Mouse (Mus musculus): ENCODE data around the gene Glycam1. TPM values are rescaled to one million over a fixed set of nuclear protein-coding genes. Genes with fewer than 3 reads are reported as not detected.

Gene Glycam1
- polyA plus RNA-seq, 1 experiment from 2014 or later: not detected

DNA sequence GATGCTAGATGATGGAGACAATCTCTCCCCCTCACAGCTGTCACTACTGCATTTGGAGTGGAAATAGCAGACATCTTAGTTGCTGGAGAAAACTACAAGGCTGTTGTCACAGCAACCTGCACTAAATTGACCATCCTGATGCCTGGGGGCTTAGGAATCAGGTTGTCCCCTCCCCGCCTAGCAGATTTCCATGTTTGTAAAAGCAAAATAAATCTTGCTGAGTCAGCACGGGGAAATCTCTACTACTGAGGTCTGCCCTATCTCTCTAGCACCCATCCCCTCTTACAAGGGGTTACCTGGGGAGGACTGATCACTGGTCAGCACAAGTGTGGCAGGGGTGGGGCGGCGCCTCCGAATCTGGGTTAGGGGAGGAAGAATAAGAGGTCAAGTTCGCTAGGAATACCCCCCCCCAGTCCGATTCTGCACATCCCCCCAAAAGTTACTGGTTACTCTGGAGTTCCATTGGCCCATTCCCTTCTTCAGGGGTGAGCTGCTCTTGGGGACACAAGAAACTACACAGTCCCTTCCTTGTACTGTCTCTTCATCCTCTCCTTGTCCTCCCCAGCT lies 30.7 kb downstream of the Glycam1 start:
- Histone ChIP-seq H3K9ac (ENCODE audit: low read depth, low read length) (no peak overlapping the region), H3K27me3 (replicated peaks; ENCODE audit: control insufficient read depth, insufficient read depth, low read length) (peaks cover 13% of the 10 kb centered on the region), H3K4me1 (ENCODE audit: control insufficient read depth, insufficient read depth, low read length) (peaks cover 4% of the 10 kb centered on the region), H3K9me3 (ENCODE audit: control insufficient read depth, low read length) (no peaks in the 10 kb centered on the region), H3K4me3 (ENCODE audit: low read depth, low read length) (no peak overlapping the region), H3K4me2 (ENCODE audit: low read depth, low read length) (no peak overlapping the region), H3K27ac (replicated peaks; ENCODE audit: low read depth, low read length) (no peak overlapping the region), H3K36me3 (ENCODE audit: control insufficient read depth, insufficient read depth, low read length) (no peaks in the 10 kb centered on the region)
- 79% methylated on average over 7 of the region's 7 CpGs for WGBS
- ATAC-seq (ENCODE audit: low read depth): no peak
- no peak for DNase-seq (ENCODE audit: low spot score)

DNA sequence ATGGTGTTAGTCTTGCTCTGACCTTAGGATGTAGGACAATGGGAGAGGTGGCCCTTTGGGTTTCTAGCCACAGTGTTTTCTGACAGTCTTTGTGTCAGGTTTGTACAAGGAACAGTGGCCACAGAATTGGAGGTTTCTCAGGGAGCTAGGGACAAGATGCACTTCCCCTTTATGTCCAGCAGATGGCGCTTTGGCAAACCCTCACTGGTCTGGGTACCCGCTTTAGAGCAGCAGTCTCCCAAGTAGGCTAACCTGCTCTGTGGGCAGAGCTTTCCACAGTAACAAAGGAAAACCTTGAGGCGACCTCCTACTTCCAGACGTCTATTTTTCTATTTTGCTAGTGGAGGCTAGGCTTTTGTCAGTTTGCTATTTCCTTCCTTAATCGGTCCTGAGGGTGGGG lies 34.5 kb downstream of the Glycam1 start:
- H3K27me3 ChIP-seq (replicated peaks; ENCODE audit: control insufficient read depth, insufficient read depth, low read length): no peaks in the 10 kb centered on the region; the same call in 1 of the 2 replicates
- no peaks in the 10 kb centered on the region for H3K9me3 ChIP-seq (ENCODE audit: control insufficient read depth, low read length)
- no peak overlapping the region for H3K27ac ChIP-seq (replicated peaks; ENCODE audit: low read depth, low read length)
- H3K9ac ChIP-seq (ENCODE audit: low read depth, low read length): no peak overlapping the region
- no peak overlapping the region for H3K4me2 ChIP-seq (ENCODE audit: low read depth, low read length)
- H3K4me3 ChIP-seq (ENCODE audit: low read depth, low read length): no peak overlapping the region
- no peaks in the 10 kb centered on the region for H3K4me1 ChIP-seq (ENCODE audit: control insufficient read depth, insufficient read depth, low read length)
- WGBS: 7% methylated on average over 5 of the region's 5 CpGs
- ATAC-seq (ENCODE audit: low read depth) (peak; percentile 72), DNase-seq (ENCODE audit: low spot score) (peak; percentile 62)
- H3K36me3 ChIP-seq (ENCODE audit: control insufficient read depth, insufficient read depth, low read length): no peaks in the 10 kb centered on the region

DNA sequence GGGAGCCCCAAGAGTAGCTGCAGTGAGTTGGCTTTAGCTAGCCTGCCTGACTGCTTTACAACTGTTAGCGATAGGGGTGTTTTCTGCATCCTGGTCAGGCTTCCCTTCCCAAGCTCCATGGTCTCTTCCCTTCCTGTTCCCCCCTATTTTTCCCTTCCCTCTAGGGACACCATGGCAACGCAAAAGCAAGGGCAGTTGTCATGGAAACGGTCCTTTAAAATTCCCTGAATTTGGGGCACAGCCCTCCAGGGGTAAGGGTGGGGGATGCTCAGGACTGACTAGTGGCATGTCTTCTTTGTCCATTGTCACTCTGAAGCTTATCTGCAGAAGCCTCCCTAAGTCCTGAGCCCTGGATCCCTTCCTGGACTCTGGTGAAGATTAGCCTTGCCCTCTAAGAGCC lies 41.7 kb downstream of the Glycam1 start:
- Histone ChIP-seq H3K9me3 (ENCODE audit: control insufficient read depth, low read length) (no peaks in the 10 kb centered on the region), H3K9ac (ENCODE audit: low read depth, low read length) (no peak overlapping the region), H3K4me1 (ENCODE audit: control insufficient read depth, insufficient read depth, low read length) (peaks cover 17% of the 10 kb centered on the region), H3K4me3 (ENCODE audit: low read depth, low read length) (no peak overlapping the region), H3K4me2 (ENCODE audit: low read depth, low read length) (no peak overlapping the region), H3K27ac (replicated peaks; ENCODE audit: low read depth, low read length) (no peak overlapping the region), H3K27me3 (replicated peaks; ENCODE audit: control insufficient read depth, insufficient read depth, low read length) (no peaks in the 10 kb centered on the region), H3K36me3 (ENCODE audit: control insufficient read depth, insufficient read depth, low read length) (0 out of 2 replicates have a peak, but pooled peaks cover 3% of the 10 kb centered on the region)
- 52% methylated on average over 3 of the region's 3 CpGs for WGBS
- ATAC-seq (ENCODE audit: low read depth) (no peak), DNase-seq (ENCODE audit: low spot score) (no peak)

DNA sequence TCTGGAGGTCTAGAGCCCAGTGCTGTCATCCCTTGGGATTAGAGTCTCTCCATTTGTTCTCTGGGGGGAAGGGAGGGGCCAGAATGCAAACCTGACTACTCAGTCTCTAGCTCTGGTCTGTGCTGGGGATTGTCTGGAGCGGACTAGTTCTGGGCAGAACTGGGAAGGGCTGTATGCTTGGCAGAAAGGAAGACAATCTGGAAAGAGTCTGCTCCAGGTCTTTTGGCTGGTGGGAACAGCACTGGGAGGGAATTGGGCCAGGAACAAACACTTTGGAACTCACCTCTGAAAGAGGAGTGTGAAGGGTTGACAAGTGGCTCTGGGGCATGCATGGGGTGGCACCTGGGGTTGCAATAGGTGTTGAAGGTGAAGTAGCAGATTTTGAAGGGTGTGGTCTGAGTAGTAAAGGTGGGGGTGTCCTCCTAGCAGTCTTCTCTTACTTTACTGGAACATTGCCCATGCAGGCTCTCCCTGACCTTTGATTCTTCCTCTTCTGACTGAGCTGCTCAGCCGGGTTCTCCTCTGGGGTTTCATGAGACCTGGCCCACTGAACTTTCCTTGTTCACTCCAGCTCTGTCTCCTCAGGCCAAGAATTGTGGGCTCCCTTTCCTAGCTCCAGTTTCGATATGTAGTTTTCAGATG lies 42.3 kb downstream of the Glycam1 start:
- Histone ChIP-seq H3K9ac (ENCODE audit: low read depth, low read length) (no peak overlapping the region), H3K36me3 (ENCODE audit: control insufficient read depth, insufficient read depth, low read length) (0 out of 2 replicates have a peak, but pooled peaks cover 3% of the 10 kb centered on the region), H3K27me3 (replicated peaks; ENCODE audit: control insufficient read depth, insufficient read depth, low read length) (no peaks in the 10 kb centered on the region), H3K4me1 (ENCODE audit: control insufficient read depth, insufficient read depth, low read length) (peaks cover 17% of the 10 kb centered on the region), H3K9me3 (ENCODE audit: control insufficient read depth, low read length) (no peaks in the 10 kb centered on the region), H3K4me3 (ENCODE audit: low read depth, low read length) (no peak overlapping the region), H3K27ac (replicated peaks; ENCODE audit: low read depth, low read length) (no peak overlapping the region), H3K4me2 (ENCODE audit: low read depth, low read length) (no peak overlapping the region)
- 63% methylated on average over 3 of the region's 3 CpGs for WGBS
- ATAC-seq (ENCODE audit: low read depth) (no peak), DNase-seq (ENCODE audit: low spot score) (no peak)

DNA sequence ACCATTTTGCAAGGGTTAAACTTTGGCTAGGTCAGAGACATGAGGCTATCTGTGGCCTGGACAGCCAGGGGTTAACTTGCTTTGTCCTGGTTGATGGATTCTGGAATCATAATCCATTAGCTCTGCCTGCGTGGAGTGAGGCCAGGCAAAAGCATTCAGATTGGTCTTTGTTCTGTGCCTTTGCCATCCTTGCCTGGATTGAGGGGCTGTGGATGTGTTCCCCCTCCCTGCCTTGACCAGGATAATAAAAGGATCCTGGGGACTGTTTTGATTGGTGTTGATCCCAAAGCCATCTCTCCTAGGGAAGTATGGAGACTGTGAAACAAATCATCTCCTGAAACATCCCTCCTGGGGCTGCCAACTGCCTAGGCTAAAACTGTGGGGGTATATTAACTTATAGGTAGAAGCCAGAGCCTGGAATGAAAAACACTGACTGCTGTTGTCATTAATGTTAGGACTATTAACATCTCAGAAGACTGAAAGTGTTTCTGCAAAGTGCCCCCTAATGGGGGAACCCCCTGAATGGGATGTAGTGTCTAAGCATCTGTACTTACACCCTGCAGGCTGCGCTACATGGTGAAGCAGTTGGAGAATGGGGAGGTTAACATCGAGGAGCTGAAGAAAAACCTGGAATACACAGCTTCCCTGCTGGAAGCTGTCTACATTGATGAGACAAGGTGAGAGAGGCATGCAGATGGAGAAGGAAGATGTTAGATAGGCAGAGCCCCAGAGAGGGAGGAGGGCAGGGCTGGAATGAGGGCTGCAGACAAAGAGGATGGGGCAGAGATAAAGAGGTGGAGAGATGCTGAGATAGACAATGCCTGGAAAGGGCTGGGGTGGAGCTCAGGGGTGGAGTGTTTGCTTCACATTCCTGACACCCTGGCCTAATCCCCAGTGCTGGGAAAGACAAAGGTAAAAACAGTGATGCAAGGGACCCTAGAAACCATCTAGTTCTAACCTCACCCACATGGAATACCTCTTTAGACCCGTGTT lies 45.2 kb downstream of the Glycam1 start:
- Histone ChIP-seq H3K27me3 (replicated peaks; ENCODE audit: control insufficient read depth, insufficient read depth, low read length) (no peaks in the 10 kb centered on the region), H3K36me3 (ENCODE audit: control insufficient read depth, insufficient read depth, low read length) (no peaks in the 10 kb centered on the region), H3K4me3 (ENCODE audit: low read depth, low read length) (no peak overlapping the region), H3K27ac (replicated peaks; ENCODE audit: low read depth, low read length) (peak overlapping the region; percentile 40; the same call in 1 of the 2 replicates), H3K9me3 (ENCODE audit: control insufficient read depth, low read length) (no peaks in the 10 kb centered on the region), H3K9ac (ENCODE audit: low read depth, low read length) (no peak overlapping the region), H3K4me2 (ENCODE audit: low read depth, low read length) (no peak overlapping the region), H3K4me1 (ENCODE audit: control insufficient read depth, insufficient read depth, low read length) (peaks cover 24% of the 10 kb centered on the region)
- ATAC-seq (ENCODE audit: low read depth) (peak; percentile 67; the same call in 1 of the 2 replicates), DNase-seq (ENCODE audit: low spot score) (peak; percentile 56)
- 23% methylated on average over 4 of the region's 4 CpGs for WGBS

DNA sequence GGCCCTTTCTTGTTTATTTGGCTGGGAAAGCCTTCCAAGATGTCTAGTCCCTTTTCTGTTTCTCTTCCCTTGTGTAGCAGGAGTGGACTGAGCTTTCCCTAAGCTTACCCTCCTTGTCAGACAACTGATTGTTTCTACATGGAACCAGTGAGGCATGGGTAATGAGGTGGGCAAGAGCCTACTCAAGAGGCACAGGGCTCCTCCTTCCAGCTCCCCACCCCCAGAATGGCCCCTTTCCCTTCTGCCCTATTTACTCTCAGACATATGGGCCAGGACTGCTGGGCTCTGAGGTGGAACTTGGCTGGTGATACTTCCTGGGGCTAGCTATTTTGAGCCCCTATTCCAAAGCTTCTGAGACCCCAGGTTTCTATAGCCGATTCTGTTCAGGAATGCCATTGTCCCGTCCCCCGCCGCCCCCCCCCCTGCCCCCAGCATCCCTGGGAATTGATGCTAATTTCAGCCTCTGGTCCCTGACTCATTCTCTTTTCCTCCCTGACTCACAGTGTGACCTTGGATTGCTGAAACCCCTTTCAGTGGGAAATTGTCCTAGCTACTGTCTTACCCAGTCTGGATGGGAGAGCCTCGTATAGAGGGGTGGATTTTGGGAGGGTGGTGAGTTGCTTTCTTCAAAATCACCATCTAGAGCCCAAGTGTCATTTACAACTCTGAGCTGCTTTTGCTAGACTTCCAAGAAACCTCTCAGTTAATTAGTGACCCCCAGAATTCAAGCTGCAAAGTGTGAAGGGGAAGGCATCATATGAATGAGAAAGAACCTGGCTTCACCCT lies 46.1 kb downstream of the Glycam1 start:
- Histone ChIP-seq H3K27me3 (replicated peaks; ENCODE audit: control insufficient read depth, insufficient read depth, low read length) (no peaks in the 10 kb centered on the region), H3K4me3 (ENCODE audit: low read depth, low read length) (no peak overlapping the region), H3K9ac (ENCODE audit: low read depth, low read length) (no peak overlapping the region), H3K36me3 (ENCODE audit: control insufficient read depth, insufficient read depth, low read length) (no peaks in the 10 kb centered on the region), H3K9me3 (ENCODE audit: control insufficient read depth, low read length) (no peaks in the 10 kb centered on the region), H3K4me1 (ENCODE audit: control insufficient read depth, insufficient read depth, low read length) (peaks cover 27% of the 10 kb centered on the region), H3K4me2 (ENCODE audit: low read depth, low read length) (no peak overlapping the region), H3K27ac (replicated peaks; ENCODE audit: low read depth, low read length) (peak overlapping the region; percentile 63; the same call in 1 of the 2 replicates)
- WGBS: 13% methylated on average over 4 of the region's 5 CpGs
- ATAC-seq (ENCODE audit: low read depth): peak; percentile 48; the same call in 1 of the 2 replicates
- DNase-seq (ENCODE audit: low spot score): peak; percentile 68

DNA sequence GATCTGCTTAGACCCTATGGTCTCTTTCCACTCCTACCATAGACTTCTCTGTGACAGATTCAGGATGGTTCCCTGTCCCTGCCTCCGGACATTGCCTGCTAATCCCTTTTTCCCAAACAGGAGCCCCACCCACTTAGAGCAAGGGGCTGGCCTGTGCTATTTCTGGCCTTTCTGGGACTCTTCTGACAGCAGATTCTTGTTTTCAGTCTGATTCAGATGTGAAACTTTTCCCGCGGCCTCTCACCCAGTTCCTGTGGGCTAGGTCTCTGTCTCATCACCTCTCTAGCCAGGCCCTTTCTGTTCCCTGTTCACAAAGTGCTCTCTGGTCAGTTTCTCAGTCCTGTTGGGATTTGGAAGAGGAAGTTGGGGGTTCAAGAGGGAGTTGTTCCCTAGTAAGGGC lies 50.0 kb downstream of the Glycam1 start:
- Histone ChIP-seq H3K9me3 (ENCODE audit: control insufficient read depth, low read length) (no peaks in the 10 kb centered on the region), H3K4me3 (ENCODE audit: low read depth, low read length) (0 out of 2 replicates have a peak overlapping the region, but pooled peaks have one; percentile 32), H3K4me2 (ENCODE audit: low read depth, low read length) (peak overlapping the region; percentile 56), H3K27ac (replicated peaks; ENCODE audit: low read depth, low read length) (no peak overlapping the region), H3K9ac (ENCODE audit: low read depth, low read length) (no peak overlapping the region), H3K27me3 (replicated peaks; ENCODE audit: control insufficient read depth, insufficient read depth, low read length) (no peaks in the 10 kb centered on the region), H3K4me1 (ENCODE audit: control insufficient read depth, insufficient read depth, low read length) (peaks cover 31% of the 10 kb centered on the region), H3K36me3 (ENCODE audit: control insufficient read depth, insufficient read depth, low read length) (no peaks in the 10 kb centered on the region)
- ATAC-seq (ENCODE audit: low read depth) (no peak), DNase-seq (ENCODE audit: low spot score) (no peak)
- 30% methylated on average over 3 of the region's 3 CpGs for WGBS

DNA sequence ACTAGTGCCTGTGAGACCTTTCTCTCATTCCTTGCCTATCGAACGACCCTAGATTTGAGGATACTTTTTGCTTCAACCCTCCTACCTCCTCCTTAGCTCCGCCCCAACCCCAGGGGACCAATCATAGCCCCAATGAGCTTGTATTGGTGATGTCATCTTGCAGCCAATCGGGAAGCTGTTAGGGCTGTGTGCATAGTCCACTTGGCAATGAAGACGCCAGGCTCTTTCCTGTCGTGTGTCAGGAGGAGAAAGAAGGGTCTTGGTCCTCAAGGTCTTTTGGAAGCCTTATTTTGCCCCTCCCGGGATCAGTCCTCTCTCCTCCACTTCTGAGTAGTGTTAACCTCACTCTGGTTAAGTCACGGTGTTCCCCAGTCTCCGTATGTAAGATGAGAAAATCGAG lies 50.8 kb downstream of the Glycam1 start:
- peak overlapping the region; percentile 32 for H3K4me3 ChIP-seq (ENCODE audit: low read depth, low read length)
- H3K9ac ChIP-seq (ENCODE audit: low read depth, low read length): peak overlapping the region; percentile 53; the same call in 1 of the 2 replicates
- H3K27ac ChIP-seq (replicated peaks; ENCODE audit: low read depth, low read length): no peak overlapping the region
- H3K4me2 ChIP-seq (ENCODE audit: low read depth, low read length): peak overlapping the region; percentile 56
- H3K27me3 ChIP-seq (replicated peaks; ENCODE audit: control insufficient read depth, insufficient read depth, low read length): no peaks in the 10 kb centered on the region
- H3K4me1 ChIP-seq (ENCODE audit: control insufficient read depth, insufficient read depth, low read length): peaks cover 24% of the 10 kb centered on the region
- ATAC-seq (ENCODE audit: low read depth): peak; percentile 95
- DNase-seq (ENCODE audit: low spot score): peak; percentile 97
- H3K9me3 ChIP-seq (ENCODE audit: control insufficient read depth, low read length): no peaks in the 10 kb centered on the region
- WGBS: 2% methylated on average over 10 of the region's 10 CpGs
- H3K36me3 ChIP-seq (ENCODE audit: control insufficient read depth, insufficient read depth, low read length): no peaks in the 10 kb centered on the region

Data from embryonic facial prominence, embryonic 14.5 days (tissue).